In the genomic region with DNA sequence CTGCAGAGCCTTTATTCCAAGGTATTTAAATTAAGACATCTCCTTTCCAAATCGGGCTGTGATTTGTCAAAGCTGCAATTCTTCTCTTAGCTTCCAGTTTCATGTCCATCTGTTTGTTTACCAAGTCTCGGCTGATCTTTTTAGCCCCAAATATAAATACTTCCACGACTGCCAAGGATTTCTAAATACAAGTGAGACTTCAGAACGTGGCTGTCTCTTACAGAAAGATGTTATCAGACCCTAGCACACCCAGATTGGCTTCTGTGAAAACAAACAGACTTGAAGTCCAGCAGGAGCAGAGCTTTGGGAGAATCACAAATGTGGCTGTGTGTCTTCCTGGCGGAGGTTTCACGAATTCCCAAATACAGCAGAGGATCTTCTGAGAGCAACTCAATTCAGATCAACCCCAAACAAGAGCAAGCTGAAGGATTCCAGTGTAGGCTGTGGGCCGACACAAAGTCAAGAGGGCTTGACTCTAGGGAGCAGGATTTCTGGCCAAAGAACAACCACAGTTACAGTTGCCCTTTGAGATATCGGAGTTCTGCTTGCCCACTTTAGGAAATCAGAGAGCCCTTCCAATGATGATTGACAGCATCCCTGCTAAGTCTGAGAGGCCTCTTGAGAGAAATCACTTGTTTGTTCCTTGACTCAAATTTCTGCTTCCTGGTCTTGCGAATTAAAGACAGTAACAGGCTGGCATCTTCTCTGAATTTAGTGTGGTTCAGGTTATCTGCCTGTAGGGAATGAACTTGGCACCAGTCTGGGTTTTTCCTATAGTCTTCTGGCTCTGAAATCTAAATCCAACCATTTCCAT, we compare ENCODE assay signal across 11 mouse cellular contexts. TPM values are rescaled to one million over a fixed set of nuclear protein-coding genes. Genes with fewer than 3 reads are reported as not detected.
A peak's percentile ranks its signal among the peaks of the same experiment; 100 is the strongest.
DNase-seq lines count a peak whose midpoint lies in the region; ATAC-seq and TF ChIP-seq lines count a peak whose summit lies in the region.
"Had no signal": no experiment of that assay in that cellular context is flagged by ENCODE, and none has a peak within 500 bp of the region (broad histone marks: within the 10 kb centered on the region; RNA-seq: fewer than 3 reads in every experiment).

No protein-coding gene starts in this region.

- no peaks in the 10 kb centered on the region for H3K27me3 ChIP-seq in heart, embryonic 11.5 days (ENCODE audit: control insufficient read depth, insufficient read depth, low read length)
- no peaks in the 10 kb centered on the region for H3K27me3 ChIP-seq in lung, embryonic 14.5 days (ENCODE audit: insufficient read depth, low read length)
- no peaks in the 10 kb centered on the region for H3K27me3 ChIP-seq in embryonic facial prominence, embryonic 14.5 days (replicated peaks; ENCODE audit: control insufficient read depth, insufficient read depth, low read length)
- no peaks in the 10 kb centered on the region for H3K27me3 ChIP-seq in stomach, embryonic 16.5 days (ENCODE audit: control insufficient read depth, insufficient read depth, low read length)
- H3K27me3 ChIP-seq in cerebellum, adult 2 months (ENCODE audit: control insufficient read depth, insufficient read depth, low read length): no peaks in the 10 kb centered on the region
- H3K27me3 ChIP-seq: CH12.LX had no signal

- H3K27ac ChIP-seq in heart, embryonic 11.5 days (ENCODE audit: low read depth, low read length): peak overlapping the region; percentile 1; the same call in 1 of the 2 replicates
- peak overlapping the region; percentile 86 for H3K27ac ChIP-seq in lung, embryonic 14.5 days (ENCODE audit: low read depth)
- peak overlapping the region; percentile 64 for H3K27ac ChIP-seq in embryonic facial prominence, embryonic 14.5 days (replicated peaks; ENCODE audit: low read depth, low read length)
- H3K27ac ChIP-seq in stomach, embryonic 16.5 days (ENCODE audit: low read length): peak overlapping the region; percentile 82
- no peak overlapping the region for H3K27ac ChIP-seq in cerebellum, adult 2 months (ENCODE audit: insufficient read depth, low read length)

- no peak for TF ChIP-seq POLR2A in lung, adult 2 months (IDR thresholded peaks at IDR 0.05; ENCODE audit: borderline replicate concordance, extremely low read depth, low read depth, low read length)
- no peak for TF ChIP-seq POLR2A in cerebellum, adult 2 months (IDR thresholded peaks at IDR 0.05; ENCODE audit: borderline replicate concordance, insufficient read depth, low read length)

- no peak overlapping the region for H3K4me2 ChIP-seq in heart, embryonic 11.5 days
- peak overlapping the region; percentile 10; the same call in 1 of the 2 replicates for H3K4me2 ChIP-seq in lung, embryonic 14.5 days
- no peak overlapping the region for H3K4me2 ChIP-seq in embryonic facial prominence, embryonic 14.5 days (ENCODE audit: low read depth, low read length)
- no peak overlapping the region for H3K4me2 ChIP-seq in stomach, embryonic 16.5 days (ENCODE audit: low read depth, low read length)

- WGBS in heart, embryonic 11.5 days (ENCODE audit: insufficient replicate concordance): 25% methylated on average over 9 of the region's 9 CpGs
- WGBS in lung, embryonic 14.5 days: 17% methylated on average over 9 of the region's 9 CpGs
- WGBS in lung, adult 2 months: 17% methylated on average over 9 of the region's 9 CpGs
- 28% methylated on average over 9 of the region's 9 CpGs for WGBS in embryonic facial prominence, embryonic 14.5 days
- WGBS in stomach, embryonic 16.5 days: 26% methylated on average over 9 of the region's 9 CpGs
- 55% methylated on average over 9 of the region's 9 CpGs for WGBS in cerebellum, adult 2 months

- H3K4me3 ChIP-seq in heart, embryonic 11.5 days (ENCODE audit: low read depth, low read length): no peak overlapping the region
- H3K4me3 ChIP-seq in lung, embryonic 14.5 days (ENCODE audit: low read depth, low read length): no peak overlapping the region
- no peak overlapping the region for H3K4me3 ChIP-seq in lung, adult 2 months (replicated peaks; ENCODE audit: extremely low read depth, low read depth, low read length)
- no peak overlapping the region for H3K4me3 ChIP-seq in embryonic facial prominence, embryonic 14.5 days (ENCODE audit: low read depth, low read length)
- H3K4me3 ChIP-seq in stomach, embryonic 16.5 days (replicated peaks; ENCODE audit: low read length): no peak overlapping the region
- no peak overlapping the region for H3K4me3 ChIP-seq in cerebellum, adult 2 months (replicated peaks; ENCODE audit: insufficient read depth, low read depth, low read length)

- H3K9ac ChIP-seq in heart, embryonic 11.5 days (ENCODE audit: low read depth, low read length): no peak overlapping the region
- no peak overlapping the region for H3K9ac ChIP-seq in lung, embryonic 14.5 days
- H3K9ac ChIP-seq in embryonic facial prominence, embryonic 14.5 days (ENCODE audit: low read depth, low read length): no peak overlapping the region
- 0 out of 2 replicates have a peak overlapping the region, but pooled peaks have one; percentile 7 for H3K9ac ChIP-seq in stomach, embryonic 16.5 days (ENCODE audit: low read length)
- H3K9ac ChIP-seq: forebrain, postnatal 0 days had no signal

- no peak for DNase-seq in heart, adult 9 months (ENCODE audit: low spot score in 2 of 2)
- peak; percentile 88 for DNase-seq in lung, embryonic 14.5 days
- no peak for DNase-seq in lung, adult 2 months
- peak; percentile 55 for DNase-seq in embryonic facial prominence, embryonic 14.5 days (ENCODE audit: low spot score)
- DNase-seq in cerebellum, adult 2 months: no peak
- DNase-seq: cerebellum, postnatal 14 days; forebrain, postnatal 0 days; kidney, postnatal 14 days had no signal

- peaks cover 4% of the 10 kb centered on the region; the same call in 1 of the 2 replicates for H3K9me3 ChIP-seq in heart, embryonic 11.5 days (replicated peaks; ENCODE audit: control insufficient read depth, low read length)
- no peaks in the 10 kb centered on the region for H3K9me3 ChIP-seq in lung, embryonic 14.5 days (ENCODE audit: low read depth, low read length)
- H3K9me3 ChIP-seq in embryonic facial prominence, embryonic 14.5 days (ENCODE audit: control insufficient read depth, low read length): no peaks in the 10 kb centered on the region; the same call in 1 of the 2 replicates
- H3K9me3 ChIP-seq in stomach, embryonic 16.5 days (replicated peaks; ENCODE audit: control insufficient read depth, low read length): 0 out of 2 replicates have a peak, but pooled peaks cover 4% of the 10 kb centered on the region

- peaks cover 33% of the 10 kb centered on the region for H3K4me1 ChIP-seq in heart, embryonic 11.5 days (ENCODE audit: control insufficient read depth, insufficient read depth, low read length)
- peaks cover 41% of the 10 kb centered on the region for H3K4me1 ChIP-seq in lung, embryonic 14.5 days (ENCODE audit: insufficient read depth)
- peaks cover 8% of the 10 kb centered on the region for H3K4me1 ChIP-seq in lung, adult 2 months (ENCODE audit: control insufficient read depth, insufficient read depth, low read length)
- H3K4me1 ChIP-seq in embryonic facial prominence, embryonic 14.5 days (ENCODE audit: control insufficient read depth, insufficient read depth, low read length): peaks cover 20% of the 10 kb centered on the region
- H3K4me1 ChIP-seq in stomach, embryonic 16.5 days (ENCODE audit: control insufficient read depth, insufficient read depth, low read length): peaks cover 39% of the 10 kb centered on the region
- H3K4me1 ChIP-seq in cerebellum, adult 2 months (ENCODE audit: control insufficient read depth, insufficient read depth, low read length): no peaks in the 10 kb centered on the region

- H3K36me3 ChIP-seq in heart, embryonic 11.5 days (ENCODE audit: control insufficient read depth, insufficient read depth, low read length): no peaks in the 10 kb centered on the region
- no peaks in the 10 kb centered on the region for H3K36me3 ChIP-seq in lung, embryonic 14.5 days (ENCODE audit: insufficient read depth)
- no peaks in the 10 kb centered on the region for H3K36me3 ChIP-seq in embryonic facial prominence, embryonic 14.5 days (ENCODE audit: control insufficient read depth, insufficient read depth, low read length)
- H3K36me3 ChIP-seq in stomach, embryonic 16.5 days (ENCODE audit: control insufficient read depth, insufficient read depth, low read length): no peaks in the 10 kb centered on the region

- TF ChIP-seq CTCF in lung, embryonic 14.5 days (IDR thresholded peaks at IDR 0.05; ENCODE audit: low read depth): no peak
- TF ChIP-seq CTCF in lung, adult 2 months (IDR thresholded peaks at IDR 0.05; ENCODE audit: insufficient read depth, low read length): no peak
- no peak for TF ChIP-seq CTCF in cerebellum, adult 2 months (IDR thresholded peaks at IDR 0.05; ENCODE audit: borderline replicate concordance, insufficient read depth, low read depth, low read length)

- ATAC-seq in heart, embryonic 11.5 days (replicated peaks; ENCODE audit: insufficient number of reproducible peaks, low FRiP score, low TSS enrichment): no peak
- ATAC-seq in lung, embryonic 14.5 days (ENCODE audit: insufficient read depth): peak; percentile 36
- ATAC-seq in embryonic facial prominence, embryonic 14.5 days (ENCODE audit: low read depth): no peak
- no peak for ATAC-seq in stomach, embryonic 16.5 days (ENCODE audit: insufficient read depth, low FRiP score)
- ATAC-seq: forebrain, postnatal 0 days had no signal

RNA-seq across cellular contexts. Expression of a gene that starts 34.4 kb away (rescaled TPM):
- polyA plus RNA-seq in heart, embryonic 11.5 days (2014; fragmentation: Nextera tagmentation; extraction: Ambion mirVana): 58.4 and 72.9 TPM in 2 replicates
- polyA plus RNA-seq in lung, embryonic 14.5 days (2014; fragmentation: Nextera tagmentation; extraction: Ambion mirVana): 67.5 and 80.9 TPM in 2 replicates
- polyA plus RNA-seq in lung, adult 2 months (2012; rRNA removed): 5.4 and 9.8 TPM in 2 replicates
- 20.9 and 23.7 TPM in 2 replicates for polyA plus RNA-seq in embryonic facial prominence, embryonic 14.5 days (2014; fragmentation: Nextera tagmentation; extraction: Ambion mirVana)
- polyA plus RNA-seq in stomach, embryonic 16.5 days (2015; fragmentation: Nextera tagmentation; extraction: Ambion mirVana): 26.1 and 29.0 TPM in 2 replicates
- 24.5 and 26.9 TPM in 2 replicates for polyA plus RNA-seq in cerebellum, adult 2 months (2012; rRNA removed)

Comparison
In these comparisons a context has a peak if more than half of its experiments do, and no peak if none do; other contexts are left out.
1. DNase-seq: peak in lung, embryonic 14.5 days (single experiment) and embryonic facial prominence, embryonic 14.5 days (single experiment); none in heart, adult 9 months (0 of 2), lung, adult 2 months (single experiment) and cerebellum, adult 2 months (0 of 2).